Mouse (Mus musculus) mature B cell (primary cell): ENCODE data around the gene Palmd.

Source experiments
- in situ Hi-C: fragments of 300-500 bp; cut with MboI; formaldehyde crosslinking; loops from 2 replicates; pipeline ENCODE4 v1.14.3; 2019

Gene Palmd

DNA sequence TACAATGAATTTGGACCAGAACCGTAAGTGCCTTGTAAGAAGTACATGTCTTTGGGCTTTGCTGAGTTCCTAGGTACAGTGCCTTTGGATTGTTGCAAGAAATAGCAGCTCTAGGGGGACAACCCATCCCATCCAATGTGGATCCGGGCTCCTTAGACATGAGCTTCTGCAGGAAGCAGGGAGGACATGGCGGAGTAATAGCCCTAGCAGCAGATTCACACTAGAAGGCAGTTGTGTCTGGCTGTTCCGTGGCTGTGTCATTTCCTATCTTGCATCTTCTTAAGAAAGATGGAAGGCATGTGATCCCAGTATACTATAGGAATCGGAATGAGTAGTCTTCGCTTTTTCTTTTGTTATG is 76.6 kb downstream of the Palmd start:
- in situ Hi-C loops = no loop called here

DNA sequence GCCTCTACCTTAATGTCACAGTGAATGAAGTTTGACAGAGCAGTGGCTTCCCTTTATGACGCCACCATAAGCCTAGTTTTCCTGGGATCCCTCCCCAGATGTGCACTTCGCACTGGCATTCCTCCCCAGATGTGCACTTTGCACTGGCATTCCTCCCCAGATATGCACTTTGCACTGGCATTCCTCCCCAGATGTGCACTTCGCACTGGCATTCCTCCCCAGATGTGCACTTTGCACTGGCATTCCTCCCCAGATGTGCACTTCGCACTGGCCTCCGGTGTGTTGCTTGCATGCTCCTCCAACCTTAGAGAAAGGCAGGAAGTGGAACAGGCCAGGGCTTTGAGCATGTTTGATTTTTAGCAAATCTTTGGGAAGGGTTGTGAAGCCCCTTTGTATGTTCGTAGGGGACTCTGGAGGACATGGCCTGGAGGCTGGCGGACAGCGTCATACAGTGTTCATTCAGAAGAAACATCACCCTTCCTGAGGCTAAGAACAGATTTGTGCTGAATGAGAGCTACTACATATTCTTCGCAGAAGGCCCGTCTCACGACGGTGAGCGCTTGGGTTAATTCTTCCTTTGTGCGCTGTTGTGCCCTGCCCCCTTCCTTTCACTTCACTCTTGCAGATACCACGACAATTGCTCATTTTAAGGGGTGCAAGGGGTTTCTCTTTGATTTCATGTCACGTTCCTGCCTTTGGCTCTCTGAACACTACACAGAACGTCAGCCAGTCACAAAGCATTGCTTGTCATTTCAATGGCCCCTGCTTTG is 77.2 kb downstream of the Palmd start:
- in situ Hi-C loops = no loop called here

DNA sequence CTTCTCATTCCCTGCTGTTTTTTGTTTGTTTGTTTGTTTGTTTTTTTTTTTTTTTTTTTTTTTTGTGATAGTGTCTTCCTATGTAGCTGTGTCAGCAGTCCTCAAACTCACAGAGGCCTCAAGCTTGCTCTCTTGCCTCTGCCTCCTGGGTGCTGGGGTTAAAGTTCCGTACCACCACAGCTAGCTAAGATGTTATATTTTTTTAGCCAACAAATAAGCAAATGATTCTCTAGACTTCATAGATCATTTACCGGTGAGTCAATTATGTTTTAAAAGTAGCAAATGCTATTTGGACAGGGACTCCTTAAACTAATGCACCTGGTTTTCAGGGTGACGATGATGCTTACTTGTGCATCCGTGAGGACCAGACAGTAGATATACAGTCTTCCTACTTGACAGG is 78.2 kb downstream of the Palmd start:
- in situ Hi-C loops = no loop called here

DNA sequence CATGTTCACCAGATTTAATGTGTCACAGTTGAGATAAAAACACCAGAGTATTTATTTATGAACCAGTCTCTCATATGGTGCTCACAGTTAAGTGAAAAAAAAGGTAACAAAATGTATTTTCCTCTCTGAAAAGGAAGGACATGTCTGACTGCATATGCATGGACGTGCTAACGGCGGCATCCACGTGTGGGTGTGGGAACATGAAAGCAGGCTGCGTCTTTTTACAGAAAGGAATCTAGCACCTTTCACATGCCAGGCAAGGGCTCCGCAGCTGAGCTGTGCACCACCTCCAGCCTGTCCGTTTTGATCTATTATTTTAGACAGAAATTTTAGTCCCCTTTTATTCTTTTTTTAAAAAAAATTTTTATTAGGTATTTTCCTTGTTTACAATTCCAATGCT is 79.4 kb downstream of the Palmd start:
- in situ Hi-C loops = no loop called here

DNA sequence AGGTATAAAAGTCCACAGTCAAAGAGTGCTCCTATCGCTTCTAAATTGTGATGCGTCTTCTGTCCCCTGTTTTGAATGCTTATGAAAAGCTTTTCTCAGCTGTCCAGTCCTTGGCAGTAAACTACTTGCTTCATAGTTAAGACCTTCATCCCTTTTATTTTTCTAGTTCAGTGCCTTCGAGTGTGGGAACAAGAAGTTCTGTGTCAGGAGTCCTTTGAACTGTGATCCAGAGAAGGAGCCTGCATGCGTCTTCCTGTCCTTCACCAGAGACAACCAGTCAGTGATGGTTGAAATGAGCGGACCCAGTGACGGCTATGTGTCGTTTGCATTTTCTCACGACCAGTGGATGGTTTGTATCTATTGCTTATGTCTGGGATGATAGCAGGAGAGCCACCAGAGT is 83.8 kb downstream of the Palmd start:
- in situ Hi-C loops = no loop called here

DNA sequence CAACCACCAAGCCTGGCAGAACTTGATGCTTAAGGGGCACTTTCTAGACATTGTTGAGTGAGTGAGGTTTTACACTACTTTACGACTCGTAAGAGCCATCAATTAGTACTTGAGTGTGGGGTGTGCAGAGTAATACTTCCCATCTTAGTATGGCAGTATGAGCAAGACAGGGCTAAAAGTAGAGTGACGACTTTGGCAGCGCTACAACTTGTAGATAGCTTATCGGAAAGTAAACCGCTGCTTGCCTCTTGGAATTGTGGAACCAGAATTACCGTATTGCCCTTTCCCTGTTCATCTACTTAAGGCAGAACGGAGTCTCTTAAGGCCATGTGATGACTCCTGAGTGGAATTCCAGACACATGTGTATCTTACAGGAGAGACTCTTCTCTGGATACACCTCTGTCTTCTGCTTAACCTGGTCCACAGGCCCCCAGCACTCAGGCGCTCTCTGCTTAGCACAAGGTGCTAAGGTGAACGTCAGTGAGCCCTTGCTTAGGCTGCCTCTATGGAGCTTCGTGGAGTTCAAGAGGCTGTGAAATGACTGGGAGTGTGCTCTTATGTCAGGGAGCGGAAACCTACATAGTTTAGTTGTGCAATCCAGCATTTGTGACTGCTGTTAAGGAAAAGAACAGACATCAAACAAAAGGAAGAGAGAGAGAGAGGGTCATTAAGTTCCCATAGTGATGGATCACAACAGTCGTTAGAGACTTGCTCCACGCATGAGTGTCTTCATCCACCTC is 86.4 kb downstream of the Palmd start:
- in situ Hi-C loops = no loop called here

DNA sequence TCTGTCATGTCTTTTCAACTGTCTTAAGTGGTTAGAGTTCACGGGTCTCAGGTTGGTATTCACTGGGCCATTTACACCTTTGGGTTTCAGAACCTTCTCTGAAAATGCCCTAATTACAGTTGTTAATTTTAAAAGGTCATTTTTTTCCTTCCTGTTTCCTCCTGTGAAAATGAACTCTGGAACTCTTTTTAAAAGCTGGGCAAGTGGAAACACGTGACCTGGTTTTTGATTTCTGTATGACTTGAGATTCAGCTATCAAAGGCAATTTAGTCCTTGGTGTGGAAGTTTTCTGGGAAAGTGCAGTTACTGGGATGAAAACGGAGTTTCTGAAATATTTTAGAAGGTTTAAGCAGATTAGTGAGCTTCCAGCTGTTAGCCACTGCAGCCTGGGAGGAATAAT is 98.4 kb downstream of the Palmd start:
- in situ Hi-C loops = no loop called here
